Mouse (Mus musculus) intestine, embryonic 16.5 days (tissue): Measurements from ENCODE around the gene Tmem190. TPM values are rescaled to one million over a fixed set of nuclear protein-coding genes. Genes with fewer than 3 reads are reported as not detected.
"Not testable (repeated sequence)": the region's sequence is repeated elsewhere in the genome, so short reads cannot be mapped to it uniquely, and the experiment has no call there.

Source experiments
- ATAC-seq: fragments of 200-750 bp; cut with Nextera tagmentation; 2 replicates; pipeline ENCODE4 v1.8.0; 2017; ENCODE audit warnings: moderate TSS enrichment, moderate library complexity
- H3K27ac ChIP-seq: fragments of 300-500 bp; sonication (generic); 2 replicates; pipeline ENCODE4 v1.5.1; 2014; ENCODE audit warnings: mild to moderate bottlenecking, low read length
- H3K27me3 ChIP-seq: fragments of 300-500 bp; sonication (generic); replicated peaks from 2 replicates; pipeline ENCODE4 v1.6.1; 2014; ENCODE audit warnings: low read length, control low read depth, mixed read lengths; ENCODE audit not compliant: control insufficient read depth, insufficient read depth
- H3K36me3 ChIP-seq: fragments of 300-500 bp; sonication (generic); 2 replicates; pipeline ENCODE4 v1.6.1; 2014; ENCODE audit warnings: low read length, control low read depth; ENCODE audit not compliant: control insufficient read depth, insufficient read depth
- H3K4me1 ChIP-seq: fragments of 300-500 bp; sonication (generic); 2 replicates; pipeline ENCODE4 v1.6.1; 2014; ENCODE audit warnings: low read length, control low read depth, mixed read lengths; ENCODE audit not compliant: control insufficient read depth, insufficient read depth
- H3K4me2 ChIP-seq: fragments of 300-500 bp; sonication (generic); 2 replicates; pipeline ENCODE4 v1.6.1; 2014; ENCODE audit warnings: low read depth, low read length, control low read depth
- H3K4me3 ChIP-seq: fragments of 300-500 bp; sonication (generic); 2 replicates; pipeline ENCODE4 v1.5.1; 2014; ENCODE audit warnings: mild to moderate bottlenecking, low read length
- H3K9ac ChIP-seq: fragments of 300-500 bp; sonication (generic); 2 replicates; pipeline ENCODE4 v1.6.1; 2014; ENCODE audit warnings: low read depth, low read length
- H3K9me3 ChIP-seq: fragments of 300-500 bp; sonication (generic); 2 replicates; pipeline ENCODE4 v1.6.1; 2016; ENCODE audit warnings: low read length, control low read depth; ENCODE audit not compliant: control insufficient read depth
- WGBS: fragments of 180-500 bp; shearing (Covaris S2); extraction: QIAGEN DNeasy Blood & Tissue Kit; methylation state at CpG from one replicate; pipeline ENCODE4 v1.1.7; 2014; 5-methylcytosine and 5-hydroxymethylcytosine counted together
- polyA plus RNA-seq: library from polyadenylated mRNA; unstranded; fragments of >200 nt; fragmentation: Nextera tagmentation; extraction: Ambion mirVana; gene quantifications from 2 replicates; pipeline ENCODE4 v1.2.1, GENCODE M21; 2015

Tmem190 gene
- polyA plus RNA-seq, 1 experiment from 2014 or later: 1.0 TPM

DNA sequence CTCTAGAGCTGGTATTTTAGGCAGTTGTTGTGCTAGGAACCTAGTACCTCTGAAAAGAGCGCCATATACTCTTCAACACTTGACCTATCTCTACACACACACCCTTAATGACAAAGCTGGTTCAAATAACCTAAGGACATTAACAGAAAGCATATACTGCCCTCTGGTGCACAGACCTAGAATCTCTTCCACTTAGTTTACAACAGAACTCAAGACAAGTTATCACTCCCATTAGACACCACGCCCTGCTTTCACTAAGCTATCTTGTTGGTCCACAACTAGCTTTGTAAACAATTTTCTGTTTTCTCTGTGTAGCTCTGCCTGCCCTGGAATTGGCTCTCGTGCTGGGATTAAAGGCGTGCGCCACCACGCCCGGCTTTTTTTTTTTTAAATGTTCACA lies 24.0 kb downstream of the Tmem190 start:
- Histone ChIP-seq H3K27me3 (no peaks in the 10 kb centered on the region), H3K27ac (no peak overlapping the region), H3K4me2 (no peak overlapping the region), H3K9me3 (no peaks in the 10 kb centered on the region), H3K9ac (no peak overlapping the region), H3K4me3 (no peak overlapping the region), H3K36me3 (peaks cover 23% of the 10 kb centered on the region), H3K4me1 (peaks cover 20% of the 10 kb centered on the region)
- ATAC-seq: peak; percentile 26; the same call in 1 of the 2 replicates
- 86% methylated on average over 7 of the region's 7 CpGs for WGBS

- not testable (repeated sequence) for H3K9me3 ChIP-seq, H3K27me3 ChIP-seq, ATAC-seq
- Histone ChIP-seq H3K4me3 (peak overlapping the region; percentile 94), H3K4me1 (peaks cover 23% of the 10 kb centered on the region), H3K36me3 (peaks cover 20% of the 10 kb centered on the region), H3K4me2 (peak overlapping the region; percentile 66), H3K9ac (peak overlapping the region; percentile 99), H3K27ac (peak overlapping the region; percentile 98; the same call in 1 of the 2 replicates)
- 33% methylated on average over 10 of the region's 10 CpGs for WGBS
Observed at GRCm38 (mm10) chr7:4811131-4811530, 28.4 kb downstream of the Tmem190 start.

GRCm38 (mm10) chr7:4811842-4812302 lies 29.1 kb downstream of the Tmem190 start:
- H3K4me2 ChIP-seq: peak overlapping the region; percentile 66
- ATAC-seq: peak; percentile 34
- peak overlapping the region; percentile 99 for H3K9ac ChIP-seq
- no peaks in the 10 kb centered on the region for H3K9me3 ChIP-seq
- H3K36me3 ChIP-seq: peaks cover 16% of the 10 kb centered on the region
- WGBS: 1% methylated on average over 26 of the region's 36 CpGs
- H3K27ac ChIP-seq: peak overlapping the region; percentile 98
- peaks cover 23% of the 10 kb centered on the region for H3K4me1 ChIP-seq
- no peaks in the 10 kb centered on the region for H3K27me3 ChIP-seq
- peak overlapping the region; percentile 94 for H3K4me3 ChIP-seq

GRCm38 (mm10) chr7:4812303-4813104 lies 29.8 kb downstream of the Tmem190 start, which contains the start of gene Ube2s:
Ube2s (minus strand) TSS chr7:4812590.
- Histone ChIP-seq H3K9me3 (no peaks in the 10 kb centered on the region), H3K9ac (peak within 1 kb of the TSS; percentile 99), H3K4me3 (peak within 1 kb of the TSS; percentile 94), H3K4me2 (peak within 1 kb of the TSS; percentile 66), H3K27ac (peak within 1 kb of the TSS; percentile 98), H3K36me3 (peaks cover 9% of the 10 kb centered on the region), H3K27me3 (no peaks in the 10 kb centered on the region), H3K4me1 (peaks cover 23% of the 10 kb centered on the region)
- peak; percentile 99 for ATAC-seq
- under 1% methylated on average over 62 of the region's 62 CpGs for WGBS

DNA sequence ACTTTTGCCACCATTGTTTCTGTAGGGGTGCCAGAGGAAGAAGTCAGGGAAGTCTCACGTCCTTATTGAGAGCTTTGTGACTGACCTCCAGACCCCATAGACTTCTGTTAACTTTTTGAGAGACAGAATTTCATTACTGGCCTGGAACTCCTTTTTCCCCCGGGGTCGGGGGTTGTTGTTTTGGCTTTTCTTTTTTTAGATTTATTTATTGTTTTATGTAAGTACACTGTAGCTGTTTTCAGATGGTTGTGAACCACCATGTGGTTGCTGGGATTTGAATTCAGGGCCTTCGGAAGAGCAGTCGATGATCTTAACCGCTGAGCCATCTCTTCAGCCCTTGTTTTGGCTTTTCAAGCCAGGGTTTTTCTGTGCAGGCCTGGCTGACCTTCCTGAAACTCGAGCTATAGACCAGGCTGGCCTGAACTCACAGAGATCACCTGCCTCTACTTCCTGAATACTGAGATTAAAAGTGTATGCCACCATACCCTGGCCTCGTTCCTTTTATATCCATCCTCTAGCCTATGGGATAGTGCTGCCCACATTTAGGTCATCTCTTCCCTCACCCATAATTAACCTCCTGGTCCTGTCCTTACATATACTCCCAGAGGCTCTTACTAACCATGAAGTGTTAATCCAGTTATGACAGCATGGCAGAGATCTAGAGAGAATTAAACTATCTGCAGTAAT lies 30.5 kb downstream of the Tmem190 start:
- Histone ChIP-seq H3K27me3 (no peaks in the 10 kb centered on the region), H3K4me2 (peak overlapping the region; percentile 57), H3K36me3 (peaks cover 6% of the 10 kb centered on the region), H3K9ac (peak overlapping the region; percentile 64), H3K4me3 (peak overlapping the region; percentile 94), H3K9me3 (no peaks in the 10 kb centered on the region), H3K4me1 (peaks cover 26% of the 10 kb centered on the region), H3K27ac (peak overlapping the region; percentile 88)
- WGBS: 25% methylated on average over 8 of the region's 8 CpGs
- ATAC-seq: no peak

DNA sequence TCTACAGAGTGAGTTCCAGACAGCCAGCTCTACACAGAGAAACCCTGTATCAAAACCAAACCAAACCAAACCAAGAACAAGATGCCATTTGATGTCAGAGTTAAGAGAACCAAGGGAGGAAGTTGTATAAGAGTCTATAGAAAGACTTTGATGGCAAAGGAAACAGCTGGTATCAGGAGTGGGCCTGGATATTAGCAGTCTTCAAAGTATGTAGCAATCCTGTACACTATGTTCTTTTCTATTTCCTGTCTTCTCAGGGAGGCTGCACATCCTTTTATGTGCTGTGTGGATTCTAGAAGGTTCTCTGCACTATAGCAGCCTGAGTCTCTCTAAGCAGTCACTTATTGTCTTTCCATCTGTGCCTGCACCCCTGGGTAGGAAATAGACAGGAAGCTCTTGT lies 33.8 kb downstream of the Tmem190 start:
- Histone ChIP-seq H3K27ac (no peak overlapping the region), H3K4me1 (peaks cover 7% of the 10 kb centered on the region; the same call in 1 of the 2 replicates), H3K9me3 (no peaks in the 10 kb centered on the region), H3K4me2 (no peak overlapping the region), H3K4me3 (no peak overlapping the region), H3K36me3 (no peaks in the 10 kb centered on the region), H3K27me3 (no peaks in the 10 kb centered on the region), H3K9ac (no peak overlapping the region)
- ATAC-seq: no peak

DNA sequence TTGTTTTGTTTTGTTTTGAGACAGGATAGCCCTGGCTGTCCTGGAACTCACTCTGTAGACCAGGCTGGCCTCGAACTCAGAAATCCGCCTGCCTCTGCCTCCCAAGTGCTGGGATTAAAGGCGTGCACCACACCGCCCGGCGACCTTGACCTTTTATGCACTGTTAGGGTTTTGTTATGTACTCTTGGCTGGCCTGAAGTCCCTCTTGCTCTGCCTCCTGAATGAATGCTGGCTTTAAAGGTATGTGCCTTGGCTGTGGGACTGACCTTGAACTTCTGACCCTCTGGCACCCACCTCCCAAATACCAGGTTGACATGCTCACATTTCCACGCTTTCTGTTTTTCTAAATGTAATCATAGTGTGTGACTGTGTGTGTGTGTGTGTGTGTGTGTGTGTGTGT lies 38.2 kb downstream of the Tmem190 start:
- not testable (repeated sequence) for H3K27me3 ChIP-seq, H3K4me2 ChIP-seq, H3K9me3 ChIP-seq, H3K27ac ChIP-seq, H3K9ac ChIP-seq, H3K36me3 ChIP-seq, H3K4me1 ChIP-seq, H3K4me3 ChIP-seq, ATAC-seq
- 84% methylated on average over 7 of the region's 7 CpGs for WGBS

- WGBS: 81% methylated on average over 4 of the region's 4 CpGs
- Histone ChIP-seq H3K27ac (no peak overlapping the region), H3K9ac (no peak overlapping the region), H3K27me3 (no peaks in the 10 kb centered on the region), H3K36me3 (no peaks in the 10 kb centered on the region), H3K4me2 (no peak overlapping the region), H3K4me3 (no peak overlapping the region), H3K9me3 (no peaks in the 10 kb centered on the region), H3K4me1 (0 out of 2 replicates have a peak, but pooled peaks cover 4% of the 10 kb centered on the region)
- no peak for ATAC-seq
Observed at GRCm38 (mm10) chr7:4821690-4822089, 39.0 kb downstream of the Tmem190 start.

GRCm38 (mm10) chr7:4822162-4822907 lies 39.6 kb downstream of the Tmem190 start:
- Histone ChIP-seq H3K4me1 (0 out of 2 replicates have a peak, but pooled peaks cover 4% of the 10 kb centered on the region), H3K27me3 (no peaks in the 10 kb centered on the region), H3K36me3 (no peaks in the 10 kb centered on the region), H3K27ac (no peak overlapping the region), H3K4me3 (no peak overlapping the region), H3K9me3 (no peaks in the 10 kb centered on the region), H3K4me2 (no peak overlapping the region), H3K9ac (no peak overlapping the region)
- 57% methylated on average over 6 of the region's 6 CpGs for WGBS
- no peak for ATAC-seq
